Mouse (Mus musculus) brain, embryonic 14.5 days (tissue): Measurements from ENCODE around the gene Sucla2.
"Not testable (repeated sequence)": the region's sequence is repeated elsewhere in the genome, so short reads cannot be mapped to it uniquely, and the experiment has no call there.

Experiments
- CTCF ChIP-seq: fragments of 200-500 bp; IDR thresholded peaks from 2 replicates; pipeline ENCODE4 v1.5.1; 2012; ENCODE audit warnings: inconsistent platforms, mild to moderate bottlenecking, moderate library complexity, borderline replicate concordance; ENCODE audit not compliant: insufficient read depth, insufficient read length; ENCODE audit errors: extremely low read depth
- POLR2A ChIP-seq: fragments of 200-500 bp; IDR thresholded peaks from 2 replicates; pipeline ENCODE4 v1.6.1; 2012; ENCODE audit warnings: mild to moderate bottlenecking, inconsistent platforms, borderline replicate concordance; ENCODE audit not compliant: poor library complexity, insufficient read depth, insufficient read length, severe bottlenecking; ENCODE audit errors: extremely low read depth

DNA sequence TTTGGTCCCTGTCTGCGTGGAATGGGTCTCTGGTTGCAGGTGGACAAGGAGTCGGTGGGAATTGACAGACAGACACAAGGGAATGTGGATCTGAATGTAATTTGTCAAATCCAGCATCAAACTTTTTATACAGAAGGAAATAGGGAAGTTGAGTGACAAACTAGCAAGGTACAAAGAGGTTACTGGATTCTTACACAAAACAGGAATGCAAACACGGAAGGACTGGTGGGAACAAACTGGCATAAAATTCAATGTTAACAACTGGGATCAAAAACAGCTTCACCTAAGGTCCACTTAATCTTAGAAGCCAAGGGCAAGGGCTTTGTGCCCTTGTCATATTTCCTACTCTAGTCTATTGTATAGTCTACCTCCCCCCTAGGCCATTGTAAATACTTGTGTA lies 3.5 kb downstream of the Sucla2 start:
- TF ChIP-seq CTCF, POLR2A: not testable (repeated sequence)
